Mouse (Mus musculus) ovary, adult 18-20 months (tissue): ENCODE data around the gene Nphp4.
"Not testable (repeated sequence)": the region's sequence is repeated elsewhere in the genome, so short reads cannot be mapped to it uniquely, and the experiment has no call there.

ENCODE experiments used
- DNase-seq: peaks from one replicate; pipeline ENCODE4 v3.0.0; 2022; ENCODE audit warnings: low spot score, mixed read lengths

Gene Nphp4

GRCm38 (mm10) chr4:152478224-152478567 is 1.7 kb downstream of the Nphp4 start:
- DNase-seq, result no peak

GRCm38 (mm10) chr4:152480426-152480825 is 3.9 kb downstream of the Nphp4 start:
- no peak for DNase-seq

GRCm38 (mm10) chr4:152488046-152488445 is 11.5 kb downstream of the Nphp4 start:
- no peak for DNase-seq

- DNase-seq, result no peak
These were observed 13.8 kb downstream of the Nphp4 start for GRCm38 (mm10) chr4:152490311-152490710.

- DNase-seq, result peak; percentile 8
These were observed 14.9 kb downstream of the Nphp4 start for GRCm38 (mm10) chr4:152491250-152491899.

GRCm38 (mm10) chr4:152494360-152494879 is 17.9 kb downstream of the Nphp4 start:
- no peak for DNase-seq

GRCm38 (mm10) chr4:152512221-152512925 is 35.9 kb downstream of the Nphp4 start:
- DNase-seq, result no peak

GRCm38 (mm10) chr4:152514884-152515283 is 38.4 kb downstream of the Nphp4 start:
- DNase-seq, result no peak

- no peak for DNase-seq
These were observed 42.6 kb downstream of the Nphp4 start for GRCm38 (mm10) chr4:152519106-152519505.

GRCm38 (mm10) chr4:152520083-152520482 is 43.6 kb downstream of the Nphp4 start:
- DNase-seq, result no peak

GRCm38 (mm10) chr4:152532872-152533271 is 56.4 kb downstream of the Nphp4 start:
- no peak for DNase-seq

- DNase-seq, result no peak
These were observed 63.2 kb downstream of the Nphp4 start for GRCm38 (mm10) chr4:152539756-152540155.

- no peak for DNase-seq
These were observed 64.7 kb downstream of the Nphp4 start for GRCm38 (mm10) chr4:152541172-152541571.

GRCm38 (mm10) chr4:152542447-152542846 is 65.9 kb downstream of the Nphp4 start:
- DNase-seq, result no peak

GRCm38 (mm10) chr4:152546481-152546880 is 70.0 kb downstream of the Nphp4 start:
- no peak for DNase-seq

- no peak for DNase-seq
These were observed 71.6 kb downstream of the Nphp4 start for GRCm38 (mm10) chr4:152547886-152548663.

GRCm38 (mm10) chr4:152549507-152550202 is 73.1 kb downstream of the Nphp4 start:
- no peak for DNase-seq

- DNase-seq, result no peak
These were observed 73.7 kb downstream of the Nphp4 start for GRCm38 (mm10) chr4:152550203-152550549.

GRCm38 (mm10) chr4:152553582-152554285 is 77.2 kb downstream of the Nphp4 start:
- no peak for DNase-seq

- no peak for DNase-seq
These were observed 77.9 kb downstream of the Nphp4 start for GRCm38 (mm10) chr4:152554421-152554820.

- not testable (repeated sequence) for DNase-seq
These were observed 79.3 kb downstream of the Nphp4 start for GRCm38 (mm10) chr4:152555806-152556205.

- DNase-seq, result no peak
These were observed 81.7 kb downstream of the Nphp4 start for GRCm38 (mm10) chr4:152558246-152558645.
